Mouse (Mus musculus) R1 (cell line): ENCODE measurements at regions not wholly inside any gene's neighbourhood (a gene's known extent, or its start where the extent isn't known, plus 50 kb on each side); places are given as distances from the start of the nearest gene placed in this dataset.

Experiments used
- DNase-seq: peaks from one replicate; pipeline ENCODE4 v3.0.0-alpha.2; 2018; ENCODE audit warnings: low read depth, low spot score

DNA sequence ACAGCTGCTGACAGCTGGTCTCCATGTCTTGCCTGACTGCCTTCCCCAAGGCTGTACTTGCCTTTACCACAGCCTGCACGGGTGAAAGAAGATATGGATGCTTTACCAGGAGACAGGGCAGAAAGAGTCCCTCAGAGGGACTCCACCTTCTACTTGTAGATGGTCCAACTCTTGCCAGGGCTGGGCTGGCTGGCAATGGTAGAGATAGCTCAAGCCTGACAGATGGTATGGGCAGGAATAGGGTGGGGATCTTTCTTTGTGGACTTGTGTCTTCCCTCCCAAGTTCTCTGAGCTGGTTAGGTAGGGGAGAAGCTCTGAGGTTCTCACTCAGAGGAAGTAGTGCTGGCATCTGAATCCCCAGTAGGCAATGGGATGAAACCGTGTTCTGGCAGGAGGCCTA lies 93.9 kb upstream of the Ret start:
- no peak for DNase-seq

- DNase-seq: no peak
These were observed 87.7 kb upstream of the Ret start for GRCm38 (mm10) chr6:118285246-118285645.

DNA sequence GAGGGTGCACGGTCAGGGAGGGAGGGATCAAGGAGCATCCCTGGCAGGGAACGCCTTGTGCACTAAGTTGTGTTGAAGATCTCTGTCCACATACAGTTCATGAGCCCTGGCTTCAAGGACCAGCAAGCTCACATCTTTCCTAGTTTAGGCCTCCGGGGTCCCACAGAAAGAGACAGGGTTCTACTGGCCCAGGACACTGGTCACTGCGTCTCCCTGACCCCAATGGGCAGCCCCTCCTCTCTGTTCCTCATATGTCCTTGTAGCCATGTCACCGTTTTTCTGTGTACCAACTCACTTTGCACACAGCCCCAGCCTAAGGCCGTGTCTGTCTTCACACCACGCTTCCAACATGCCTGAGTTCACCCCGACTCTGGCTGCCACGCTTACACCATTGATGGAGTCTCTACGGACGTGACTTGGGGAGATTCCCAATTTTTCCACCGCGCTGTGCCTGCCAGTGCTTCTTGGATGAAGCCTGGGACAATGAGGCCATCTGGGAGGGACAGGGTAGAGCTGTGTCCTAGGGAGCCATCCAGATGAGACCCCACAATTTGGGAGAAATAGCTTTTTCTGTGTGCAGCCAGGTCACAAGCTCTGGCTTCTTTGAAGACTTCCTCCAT lies 86.5 kb upstream of the Ret start:
- no peak for DNase-seq

DNA sequence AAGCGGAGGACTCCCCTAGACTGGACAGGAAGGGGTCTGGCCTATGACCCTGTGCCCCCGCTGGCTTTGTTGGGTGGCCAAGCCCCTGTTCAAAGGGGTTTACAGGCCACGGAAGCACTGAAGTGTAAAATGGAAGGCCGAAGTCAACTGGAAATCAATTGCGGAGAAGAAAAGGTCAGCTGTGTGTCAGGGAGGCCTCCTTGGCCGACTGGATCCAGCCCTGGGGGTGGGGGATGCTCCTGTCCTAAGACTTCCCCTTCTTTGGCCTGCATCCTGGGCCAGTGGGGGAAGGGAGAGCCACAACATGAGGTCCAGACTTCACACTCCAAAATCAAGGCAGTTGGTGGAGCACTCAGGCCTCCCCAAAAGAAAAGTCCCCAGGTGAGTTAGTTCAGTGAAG lies 66.4 kb upstream of the Ret start:
- no peak for DNase-seq

DNA sequence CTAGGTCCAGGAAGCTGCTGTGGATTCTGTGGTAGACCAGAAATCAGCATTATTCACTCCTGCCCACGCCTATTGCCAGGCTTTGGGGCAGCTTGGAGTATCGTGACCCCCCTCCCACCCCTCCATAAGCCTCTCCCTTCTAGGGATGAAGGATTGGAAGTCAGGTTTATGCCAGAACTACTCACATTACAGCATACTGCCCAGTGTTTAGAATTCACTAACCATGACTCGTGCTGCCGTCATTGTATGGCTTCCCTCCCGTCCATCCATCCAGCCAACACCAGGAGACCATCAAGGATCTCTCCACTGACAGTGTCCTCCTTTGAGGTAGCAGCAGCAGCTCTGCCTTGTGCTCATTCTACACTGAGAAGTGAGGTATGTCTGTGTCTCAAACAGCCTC lies 62.4 kb upstream of the Ret start:
- DNase-seq: no peak

DNA sequence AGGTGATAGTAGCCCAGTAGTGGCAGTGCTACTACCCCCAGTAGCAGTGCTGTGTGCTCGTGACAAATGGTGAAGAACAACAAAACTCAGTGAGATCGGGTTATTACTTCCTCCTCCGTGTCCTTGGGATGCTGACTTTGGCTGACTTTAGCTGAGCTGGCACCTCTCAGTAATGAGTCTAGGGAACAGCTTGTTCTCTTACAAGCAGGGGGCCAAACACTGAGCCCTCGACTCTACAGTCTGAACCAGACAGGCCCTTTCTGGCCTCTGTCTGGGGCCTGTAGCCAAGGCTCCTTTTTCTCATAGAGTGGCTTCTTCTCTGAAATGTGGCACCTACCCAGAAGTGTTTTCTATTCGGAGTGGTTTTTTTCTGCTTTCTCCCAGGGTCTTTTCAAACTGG lies 57.4 kb upstream of the Ret start:
- no peak for DNase-seq

GRCm38 (mm10) chr6:118252711-118253110 lies 55.2 kb upstream of the Ret start:
- DNase-seq: no peak

GRCm38 (mm10) chr6:118251131-118251530 lies 53.6 kb upstream of the Ret start:
- DNase-seq: no peak

DNA sequence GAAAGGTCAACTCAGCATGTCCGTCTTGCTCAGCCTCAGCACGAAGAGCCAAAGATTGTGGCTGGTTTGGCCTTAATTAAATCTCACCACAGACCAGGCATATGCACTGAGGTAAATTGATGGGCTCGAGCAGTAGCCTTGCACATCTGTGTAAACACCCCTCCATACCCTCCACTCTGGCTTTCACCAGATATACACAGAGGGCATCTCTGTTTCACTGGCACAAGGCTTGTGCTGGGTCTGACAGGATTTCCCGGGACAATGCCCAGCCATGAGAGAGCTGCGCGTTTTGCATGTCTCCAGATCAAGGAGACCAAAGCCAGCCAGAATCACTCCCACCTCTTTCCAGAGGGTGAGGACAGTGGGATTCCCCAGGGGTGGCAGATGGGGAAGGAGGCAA lies 52.5 kb upstream of the Ret start:
- DNase-seq: no peak
